Mouse (Mus musculus): ENCODE results near the gene Gpr139.

The Gpr139 gene

GRCm38 (mm10) chr7:119184341-119185143 lies at the start of gene Gpr139:
TSS of gene Gpr139 (minus strand) at chr7:119184603.
- DNase-seq (ENCODE audit: extremely low spot score, low spot score): peak; percentile 74

- no peak for DNase-seq (ENCODE audit: extremely low spot score, low spot score)
Measured at GRCm38 (mm10) chr7:119230971-119231370, 46.6 kb upstream of the Gpr139 start.

- DNase-seq (ENCODE audit: extremely low spot score, low spot score): no peak
Measured at GRCm38 (mm10) chr7:119222706-119223105, 38.3 kb upstream of the Gpr139 start.

GRCm38 (mm10) chr7:119219121-119219520 lies 34.7 kb upstream of the Gpr139 start:
- no peak for DNase-seq (ENCODE audit: extremely low spot score, low spot score)

- no peak for DNase-seq (ENCODE audit: extremely low spot score, low spot score)
Measured at GRCm38 (mm10) chr7:119207251-119207650, 22.8 kb upstream of the Gpr139 start.

GRCm38 (mm10) chr7:119186374-119186773 lies 2.0 kb upstream of the Gpr139 start:
- DNase-seq (ENCODE audit: extremely low spot score, low spot score): peak; percentile 34

GRCm38 (mm10) chr7:119185181-119185940 lies 958 bp upstream of the Gpr139 start:
- peak; percentile 29 for DNase-seq (ENCODE audit: extremely low spot score, low spot score)

- no peak for DNase-seq (ENCODE audit: extremely low spot score, low spot score)
Measured at GRCm38 (mm10) chr7:119181053-119181452, 3.4 kb downstream of the Gpr139 start.

GRCm38 (mm10) chr7:119160015-119160414 lies 24.4 kb downstream of the Gpr139 start:
- DNase-seq (ENCODE audit: extremely low spot score, low spot score): no peak

- peak; percentile 57 for DNase-seq (ENCODE audit: extremely low spot score, low spot score)
Measured at GRCm38 (mm10) chr7:119111771-119112170, 72.6 kb downstream of the Gpr139 start.

- DNase-seq (ENCODE audit: extremely low spot score, low spot score): no peak
Measured at GRCm38 (mm10) chr7:119105878-119106277, 78.5 kb downstream of the Gpr139 start.

GRCm38 (mm10) chr7:119096583-119096982 lies 87.8 kb downstream of the Gpr139 start:
- no peak for DNase-seq (ENCODE audit: extremely low spot score, low spot score)

All from neural tube, embryonic 10.5 days (tissue).